ENCODE assay signal across 9 mouse cellular contexts in the genomic region with DNA sequence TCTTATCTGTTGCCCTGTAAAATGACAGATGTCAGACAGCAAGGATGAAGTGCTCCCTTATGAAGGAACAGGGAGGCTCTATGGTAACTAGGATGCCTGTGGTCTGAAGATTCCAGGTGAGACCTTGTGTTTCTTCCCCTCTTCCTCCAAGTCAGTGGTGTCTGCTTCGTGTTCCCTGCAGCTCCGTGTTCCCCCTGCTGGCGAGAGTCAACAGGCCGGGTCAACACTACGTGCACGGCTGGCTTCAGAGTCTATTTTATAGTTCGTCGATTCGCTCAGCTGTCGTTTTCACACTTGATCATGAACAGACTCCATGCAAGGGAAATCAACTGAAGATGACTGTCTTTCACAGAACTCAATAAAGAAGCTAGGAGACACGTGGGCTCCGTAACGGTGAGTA.
A peak's percentile ranks its signal among the peaks of the same experiment; 100 is the strongest.
DNase-seq lines count a peak whose midpoint lies in the region; ATAC-seq and TF ChIP-seq lines count a peak whose summit lies in the region.
"Had no signal": no experiment of that assay in that cellular context is flagged by ENCODE, and none has a peak within 500 bp of the region (broad histone marks: within the 10 kb centered on the region; RNA-seq: fewer than 3 reads in every experiment).

No protein-coding gene starts in this region.

- peak; percentile 62 for TF ChIP-seq CTCF in heart, postnatal 0 days (IDR thresholded peaks at IDR 0.05; ENCODE audit: low read depth)
- TF ChIP-seq CTCF in cortical plate, adult 2 months (IDR thresholded peaks at IDR 0.05; ENCODE audit: extremely low read depth, insufficient read depth, low read length): peak; percentile 18; the same call in 1 of the 2 replicates

- H3K36me3 ChIP-seq in heart, postnatal 0 days (replicated peaks; ENCODE audit: control insufficient read depth, insufficient read depth, low read length): no peaks in the 10 kb centered on the region
- H3K36me3 ChIP-seq in neural tube, embryonic 15.5 days: no peaks in the 10 kb centered on the region

- no peak for TF ChIP-seq POLR2A in cortical plate, adult 2 months (IDR thresholded peaks at IDR 0.05; ENCODE audit: extremely low read depth, insufficient read depth, low read length)

- no peak overlapping the region for H3K4me3 ChIP-seq in heart, postnatal 0 days (ENCODE audit: low read depth, low read length)
- no peak overlapping the region for H3K4me3 ChIP-seq in neural tube, embryonic 15.5 days (replicated peaks)
- no peak overlapping the region for H3K4me3 ChIP-seq in cortical plate, adult 2 months (ENCODE audit: insufficient read depth, low read length)

- H3K27me3 ChIP-seq in heart, postnatal 0 days (ENCODE audit: control insufficient read depth, insufficient read depth, low read length): no peaks in the 10 kb centered on the region
- no peaks in the 10 kb centered on the region for H3K27me3 ChIP-seq in neural tube, embryonic 15.5 days (replicated peaks)
- H3K27me3 ChIP-seq: Patski had no signal

- DNase-seq in heart, postnatal 0 days (ENCODE audit: low spot score): no peak
- no peak for DNase-seq in heart, adult 18-20 months
- DNase-seq in neural tube, embryonic 10.5 days (ENCODE audit: extremely low spot score, low spot score): peak; percentile 23
- DNase-seq in mesoderm, embryonic 11.5 days (ENCODE audit: low read depth, low spot score): peak; percentile 20
- DNase-seq in MN1 (ENCODE audit: low spot score): no peak
- DNase-seq in urinary bladder, postnatal 4 days (ENCODE audit: low spot score in 2 of 2): no peak

- H3K27ac ChIP-seq in heart, postnatal 0 days (ENCODE audit: low read depth): no peak overlapping the region
- no peak overlapping the region for H3K27ac ChIP-seq in neural tube, embryonic 15.5 days (replicated peaks)
- H3K27ac ChIP-seq in cortical plate, adult 2 months (ENCODE audit: insufficient read depth, low read length): no peak overlapping the region

- H3K9me3 ChIP-seq in heart, postnatal 0 days (replicated peaks; ENCODE audit: control insufficient read depth, low read length): no peaks in the 10 kb centered on the region
- no peaks in the 10 kb centered on the region for H3K9me3 ChIP-seq in neural tube, embryonic 15.5 days (replicated peaks)

- no peak for TF ChIP-seq EP300 in heart, postnatal 0 days (IDR thresholded peaks at IDR 0.05; ENCODE audit: low read depth)

- WGBS in heart, postnatal 0 days: 52% methylated on average over 13 of the region's 13 CpGs
- 49% methylated on average over 13 of the region's 13 CpGs for WGBS in neural tube, embryonic 15.5 days

- H3K9ac ChIP-seq in heart, postnatal 0 days (replicated peaks; ENCODE audit: low read depth, low read length): no peak overlapping the region
- no peak overlapping the region for H3K9ac ChIP-seq in neural tube, embryonic 15.5 days (replicated peaks)

- no peak for ATAC-seq in heart, postnatal 0 days (ENCODE audit: insufficient read depth, low read depth)
- no peak for ATAC-seq in neural tube, embryonic 15.5 days (ENCODE audit: low FRiP score)
- ATAC-seq: Patski had no signal

- H3K4me1 ChIP-seq in heart, postnatal 0 days (ENCODE audit: control insufficient read depth, insufficient read depth): 0 out of 2 replicates have a peak, but pooled peaks cover 7% of the 10 kb centered on the region
- peaks cover 7% of the 10 kb centered on the region; the same call in 1 of the 2 replicates for H3K4me1 ChIP-seq in neural tube, embryonic 15.5 days
- 0 out of 2 replicates have a peak, but pooled peaks cover 1% of the 10 kb centered on the region for H3K4me1 ChIP-seq in cortical plate, adult 2 months (ENCODE audit: control insufficient read depth, insufficient read depth, low read length)

- H3K4me2 ChIP-seq in heart, postnatal 0 days (ENCODE audit: low read depth, low read length): no peak overlapping the region
- no peak overlapping the region for H3K4me2 ChIP-seq in neural tube, embryonic 15.5 days

Comparison
In these comparisons a context has a peak if more than half of its experiments do, and no peak if none do; other contexts are left out.
1. DNase-seq: peak in neural tube, embryonic 10.5 days (single experiment) and mesoderm, embryonic 11.5 days (single experiment); none in heart, postnatal 0 days (single experiment), heart, adult 18-20 months (0 of 2), MN1 (single experiment) and urinary bladder, postnatal 4 days (0 of 2).